Mouse (Mus musculus) A20 (cell line): ENCODE measurements around the gene Dyrk1a.

Experiments
- DNase-seq: peaks from one replicate; pipeline ENCODE4 v3.0.0-alpha.2; 2011; ENCODE audit warnings: low read depth, low spot score

Gene Dyrk1a

DNA sequence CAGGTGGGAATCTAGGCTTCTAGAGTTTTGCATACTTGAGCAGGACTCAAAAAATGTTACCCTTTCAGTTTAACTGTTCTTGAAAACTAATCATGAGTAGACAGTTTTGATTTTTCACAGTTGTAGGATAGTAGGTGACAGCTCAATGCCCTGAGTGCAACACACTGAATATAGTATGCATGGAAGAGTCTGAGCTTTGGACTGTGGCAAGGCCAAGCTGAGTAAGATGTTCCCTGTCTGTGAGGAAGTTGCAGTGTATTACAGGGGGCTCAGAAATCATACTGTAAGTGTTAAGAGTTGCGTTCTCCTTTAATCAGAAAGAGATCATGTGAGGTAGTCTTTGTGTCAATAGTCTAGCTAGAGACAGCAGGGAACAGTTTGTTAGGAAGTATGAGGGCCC is 20.4 kb downstream of the Dyrk1a start:
- peak; percentile 51 for DNase-seq

DNA sequence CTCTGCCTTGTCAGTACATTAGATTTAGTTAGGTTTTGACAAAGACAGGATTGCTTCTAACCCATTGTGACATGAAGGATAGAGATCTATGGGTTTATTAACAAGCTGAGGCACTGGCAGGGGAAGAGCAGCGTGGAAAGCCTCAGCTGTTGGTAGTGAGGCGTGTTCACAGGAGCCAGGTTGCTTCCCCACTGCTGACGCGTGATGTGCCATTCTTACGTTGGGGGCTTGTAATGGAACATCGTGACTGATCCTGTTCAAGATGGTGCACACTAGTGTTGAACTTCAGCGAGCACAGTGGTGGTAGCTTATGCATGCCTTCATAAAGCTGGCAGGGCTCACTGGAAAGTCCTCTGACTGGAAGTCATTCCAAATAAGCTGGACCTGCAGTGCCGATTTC is 21.2 kb downstream of the Dyrk1a start:
- DNase-seq, result no peak

DNA sequence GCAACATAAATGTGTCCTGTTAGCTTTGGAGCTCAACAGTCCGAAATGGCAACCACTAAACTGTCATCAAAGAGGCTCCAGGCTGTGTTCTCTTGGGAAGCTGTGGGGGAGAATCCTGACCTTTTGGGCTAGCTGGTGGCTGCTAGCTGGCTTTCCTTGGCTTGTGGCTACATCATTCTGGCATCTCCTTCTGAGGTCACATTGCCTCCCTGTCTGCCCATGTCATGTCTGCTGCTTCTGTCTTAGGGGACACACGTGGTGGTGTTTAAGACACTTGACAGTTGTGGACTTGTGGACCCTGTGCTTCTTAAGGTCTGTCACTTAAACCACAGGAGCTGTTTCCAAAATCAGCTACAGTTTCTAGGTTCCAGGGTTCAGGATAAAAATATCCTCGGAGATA is 21.7 kb downstream of the Dyrk1a start:
- no peak for DNase-seq

DNA sequence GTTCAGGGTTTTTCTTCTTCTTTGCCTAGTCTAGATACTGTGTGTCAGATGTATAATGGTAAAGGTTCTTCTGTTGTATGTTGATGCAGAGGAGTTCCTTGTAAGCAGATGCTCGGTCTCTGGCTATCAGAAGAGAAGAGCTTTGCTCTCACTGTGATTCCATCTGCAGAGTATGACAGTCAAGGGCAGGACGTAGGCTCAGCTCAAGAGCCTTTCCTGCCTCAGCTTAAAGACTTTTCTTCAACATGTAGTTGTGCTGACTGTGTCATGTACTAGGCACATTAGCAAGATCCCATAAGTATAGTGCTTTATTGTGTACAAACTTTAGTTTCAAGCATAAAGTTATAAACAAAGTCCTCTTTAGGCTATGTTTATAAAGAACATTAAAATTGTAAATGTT is 26.8 kb downstream of the Dyrk1a start:
- no peak for DNase-seq

DNA sequence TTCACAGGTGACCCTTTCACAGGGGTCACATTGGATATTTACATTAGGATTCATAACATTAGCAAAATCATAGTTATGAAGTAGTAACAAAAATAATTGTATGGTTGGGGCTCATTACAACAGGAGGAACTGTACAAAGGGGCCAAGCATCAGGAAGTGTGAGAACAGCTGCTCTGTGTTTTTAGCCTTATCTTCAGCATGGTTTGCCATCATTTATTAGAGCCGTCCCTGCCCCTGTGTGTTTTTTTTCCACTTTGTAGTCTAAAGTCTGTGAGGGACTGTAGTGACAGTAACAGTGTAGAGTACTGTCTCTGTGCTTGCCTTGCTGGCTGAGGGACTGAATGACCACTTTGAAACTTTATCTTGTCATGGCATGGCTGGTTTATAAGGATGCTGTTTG is 27.8 kb downstream of the Dyrk1a start:
- DNase-seq, result no peak

DNA sequence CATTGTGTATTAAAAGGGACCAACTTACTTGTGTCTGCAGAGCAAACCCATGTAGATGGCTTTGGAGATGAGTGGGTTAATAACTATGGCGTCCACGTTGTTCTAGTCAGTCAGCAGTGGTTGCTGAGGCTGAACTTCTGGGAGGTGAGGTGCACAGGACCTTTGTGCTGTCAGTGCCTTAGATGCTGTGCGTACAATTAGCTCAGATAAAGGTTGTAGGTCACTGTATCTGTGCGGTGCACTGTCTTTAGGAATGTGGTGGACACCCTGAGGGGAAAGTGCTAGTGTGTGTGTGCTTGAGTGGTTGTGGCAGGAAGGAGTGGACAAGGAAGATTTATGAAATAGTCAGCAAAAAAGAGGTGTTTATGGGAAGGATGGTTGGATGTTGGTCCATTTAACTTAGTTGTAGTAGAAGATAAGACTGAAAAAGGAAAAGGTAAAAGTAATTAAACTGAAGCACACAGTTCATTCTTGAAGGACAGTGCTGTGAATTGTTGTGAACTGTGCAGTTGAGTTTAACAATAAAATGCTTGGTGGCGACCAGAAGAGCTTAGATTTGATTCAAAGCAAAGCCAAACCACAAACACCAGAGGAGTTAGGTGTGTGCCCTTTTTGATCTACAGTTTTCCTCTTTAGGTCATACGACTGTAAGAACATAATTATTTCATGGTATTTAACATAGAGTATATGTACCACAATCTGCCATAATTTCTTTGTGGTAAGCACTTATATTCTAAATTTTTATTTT is 30.3 kb downstream of the Dyrk1a start:
- no peak for DNase-seq

DNA sequence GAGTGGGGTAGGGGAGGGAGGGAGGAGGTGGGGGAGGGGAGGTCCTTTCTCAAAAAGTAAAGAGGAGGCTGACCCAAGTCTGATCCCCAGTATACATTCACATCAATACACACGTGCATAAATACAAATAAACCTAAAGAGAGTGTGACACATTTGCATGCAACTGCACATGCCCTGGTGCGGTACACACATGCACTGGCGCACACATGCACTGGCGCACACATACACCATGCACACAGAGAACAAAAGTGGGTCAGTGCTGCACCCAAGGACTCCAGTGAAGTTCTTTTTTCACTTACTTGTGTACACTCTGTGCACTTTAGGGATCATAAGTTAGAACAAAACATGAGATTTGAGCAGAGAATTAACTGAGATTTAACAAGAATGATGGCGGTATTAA is 31.3 kb downstream of the Dyrk1a start:
- DNase-seq, result no peak

DNA sequence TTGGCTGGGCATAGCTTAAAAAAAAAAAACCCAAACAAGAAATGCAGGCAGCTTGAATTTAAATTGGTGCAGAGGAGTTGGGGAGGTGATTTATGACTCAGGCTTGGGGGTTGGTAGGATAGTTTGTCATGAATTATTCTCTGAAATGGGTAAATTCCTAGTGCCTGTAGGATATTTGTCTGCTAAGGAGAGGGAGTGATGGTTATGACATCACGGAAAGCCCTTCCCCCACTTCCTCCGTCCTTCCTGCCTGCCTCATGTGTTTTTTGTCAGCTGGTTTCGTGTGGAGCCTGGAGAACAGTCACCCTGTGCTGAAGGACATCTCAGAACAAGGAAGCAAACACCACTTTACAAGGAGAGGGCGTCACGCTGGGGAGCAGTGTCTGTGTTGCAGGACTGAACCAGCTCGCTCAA is 31.7 kb downstream of the Dyrk1a start:
- no peak for DNase-seq

DNA sequence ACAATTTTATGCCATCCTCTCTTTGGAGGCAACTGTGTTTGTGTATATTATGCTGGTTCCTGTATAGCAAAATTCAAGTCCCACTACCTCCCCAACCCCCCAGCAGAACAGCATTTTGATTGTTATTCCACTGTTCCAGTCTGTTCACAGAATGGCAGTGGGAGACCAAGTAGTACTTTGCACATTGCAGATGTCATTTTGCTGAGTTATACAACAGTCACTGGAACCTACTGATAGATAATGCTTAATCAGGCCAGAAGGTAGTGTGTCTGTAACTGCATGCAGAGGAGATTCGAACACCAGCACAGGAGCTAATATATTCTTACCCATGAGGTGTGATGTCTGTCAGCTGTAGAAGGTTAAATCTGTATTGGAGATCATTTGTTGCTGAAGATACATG is 32.4 kb downstream of the Dyrk1a start:
- DNase-seq, result no peak

DNA sequence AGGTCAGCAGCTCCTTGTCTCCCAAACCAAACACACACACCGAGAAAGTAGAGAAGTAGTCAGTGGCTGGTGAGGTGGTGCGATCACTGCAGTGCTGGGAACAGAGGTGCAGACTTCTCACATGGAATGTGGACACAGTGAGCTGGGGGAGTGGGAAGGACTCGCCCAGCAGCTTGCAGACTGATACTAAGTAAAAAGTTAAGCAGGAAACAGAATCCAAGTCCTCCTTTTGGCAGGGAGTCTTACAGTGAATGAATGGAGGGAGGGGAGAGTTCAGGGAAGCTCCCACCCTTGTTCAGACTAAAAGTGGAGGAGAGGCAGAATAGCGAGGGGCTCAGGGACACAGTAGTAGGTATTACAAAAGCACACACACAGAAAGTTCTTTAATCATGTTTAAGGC is 32.9 kb downstream of the Dyrk1a start:
- DNase-seq, result no peak

DNA sequence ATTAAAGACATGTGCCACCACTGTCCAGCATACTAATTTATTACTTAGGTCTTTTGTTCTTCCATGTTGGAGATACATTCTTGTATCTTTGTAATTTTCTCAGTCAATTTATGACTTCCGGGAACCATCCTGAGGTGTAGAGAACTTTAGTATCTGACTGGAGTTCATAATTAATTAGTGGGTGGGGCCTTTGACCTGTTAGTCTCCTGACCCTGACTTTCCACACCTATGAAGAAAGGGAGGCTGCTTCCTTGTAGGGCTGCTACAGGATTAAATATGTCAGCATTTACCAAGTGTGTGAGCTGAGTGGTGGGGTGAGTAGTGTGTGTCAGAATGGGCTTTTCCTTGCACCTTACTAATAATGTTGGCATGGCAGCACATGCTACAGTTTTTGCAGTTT is 36.4 kb downstream of the Dyrk1a start:
- DNase-seq, result no peak

DNA sequence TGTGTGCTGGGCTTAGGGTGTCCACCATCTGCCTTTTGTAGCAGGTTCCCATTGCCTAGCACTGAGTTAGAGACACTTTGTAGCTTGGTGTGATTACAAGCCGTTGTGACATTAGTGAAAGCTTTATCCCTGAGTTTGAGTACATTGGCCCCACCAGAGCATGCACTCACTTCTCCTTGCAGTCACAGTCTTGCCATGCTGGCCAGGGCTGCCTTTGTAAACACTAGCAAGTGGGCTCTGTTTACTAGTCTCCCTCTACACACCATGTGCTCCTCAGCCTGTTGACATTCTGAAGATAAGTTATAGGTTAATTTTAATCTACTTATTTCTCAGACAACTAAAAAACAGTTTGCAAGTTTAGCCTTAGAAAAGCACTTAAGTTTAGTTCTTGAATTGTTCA is 37.7 kb downstream of the Dyrk1a start:
- no peak for DNase-seq

DNA sequence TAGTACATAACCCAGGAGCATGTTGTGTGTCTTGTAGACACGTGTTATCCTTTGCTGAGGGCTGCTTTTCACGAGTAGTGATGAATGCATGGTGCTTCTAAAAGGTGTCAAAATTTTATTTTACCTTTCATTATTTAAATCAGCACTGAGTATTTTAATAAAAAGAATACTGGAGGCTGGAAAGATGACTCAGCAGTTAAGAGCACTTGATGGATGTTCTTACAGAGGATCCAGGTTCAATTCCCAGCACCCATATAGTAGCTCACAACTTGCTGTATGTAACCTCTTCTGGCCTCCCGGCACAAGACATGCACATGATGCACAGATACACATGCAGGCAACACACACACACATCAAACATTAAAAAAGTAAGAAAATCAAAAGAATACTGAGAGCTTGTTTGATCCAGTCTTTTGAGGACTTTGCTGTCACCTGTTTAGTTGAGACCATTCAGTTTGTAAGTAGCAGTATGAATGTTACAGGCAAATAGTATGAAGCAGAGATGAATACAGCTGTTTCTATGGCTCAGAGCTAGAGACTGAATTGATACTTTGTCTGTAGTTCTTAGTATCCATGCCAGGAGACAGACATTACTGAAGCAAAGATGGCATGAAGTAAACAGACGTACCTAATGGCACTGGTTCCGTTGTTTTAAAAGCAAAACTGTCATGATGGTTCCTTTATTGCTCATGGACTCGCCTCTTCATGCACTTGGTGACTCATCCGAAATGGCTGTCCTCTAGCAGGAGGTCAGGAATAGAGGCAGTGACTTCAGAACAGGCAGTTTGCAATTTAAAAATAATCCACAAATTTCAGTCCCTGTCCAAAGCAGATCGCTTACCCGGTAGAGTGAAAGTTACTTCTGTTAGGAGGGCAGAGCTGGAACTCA is 39.1 kb downstream of the Dyrk1a start:
- no peak for DNase-seq

DNA sequence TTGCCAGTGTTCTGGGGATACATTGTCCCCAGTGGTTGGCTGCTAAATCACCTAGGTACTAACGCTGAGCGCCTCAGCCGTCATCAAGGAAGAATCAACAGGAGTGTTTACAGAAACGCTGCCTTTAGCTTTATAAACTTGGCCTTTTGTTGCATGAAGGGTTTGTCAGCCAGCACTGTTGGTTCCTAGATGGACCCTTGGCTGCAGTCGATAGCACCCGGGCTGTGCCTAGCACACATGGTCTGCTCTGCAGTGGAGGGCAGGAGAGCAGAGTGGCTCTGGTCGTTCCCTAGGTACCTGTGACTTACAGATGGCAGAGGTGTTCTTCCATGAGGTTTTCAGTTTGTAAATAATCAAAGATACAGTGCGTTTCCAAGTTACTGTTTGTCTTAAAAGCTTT is 42.8 kb downstream of the Dyrk1a start:
- no peak for DNase-seq

DNA sequence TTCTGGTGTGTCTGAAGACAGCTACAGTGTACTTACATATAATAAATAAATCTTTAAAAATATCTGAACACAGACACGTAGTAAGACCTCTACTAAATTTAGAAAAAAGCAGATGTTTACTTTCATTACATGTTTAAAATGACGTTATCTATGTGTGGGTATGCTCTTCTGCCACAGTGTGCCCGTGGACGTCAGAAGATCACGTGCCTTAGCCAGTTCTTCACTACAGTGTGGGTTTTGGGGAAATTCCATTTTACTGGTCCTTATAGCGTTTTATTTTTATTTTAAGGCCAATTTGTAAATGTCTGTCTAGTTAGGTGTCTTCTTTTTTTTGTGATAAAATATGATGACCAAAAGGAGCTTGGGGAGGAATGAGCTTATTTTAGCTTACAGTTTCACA is 47.4 kb downstream of the Dyrk1a start:
- DNase-seq, result no peak

DNA sequence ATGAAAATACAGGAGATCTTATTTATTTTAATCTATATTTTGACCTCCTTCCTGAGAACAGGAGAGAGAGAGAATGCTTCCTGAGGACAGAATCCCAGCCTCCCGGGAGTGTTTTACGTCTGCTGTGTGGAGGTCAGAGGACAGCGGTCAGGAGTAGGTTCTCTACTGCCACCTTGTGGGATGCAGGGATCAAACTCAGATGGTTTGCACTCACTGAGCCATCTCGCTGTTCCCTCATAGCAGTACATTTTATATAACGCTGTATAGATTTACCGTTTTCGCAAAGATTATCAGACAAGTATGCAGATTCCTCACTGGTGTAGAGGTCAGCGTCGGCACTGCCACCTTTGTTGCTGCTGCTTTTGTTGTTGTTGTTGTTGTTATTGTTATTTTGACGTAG is 48.7 kb downstream of the Dyrk1a start:
- no peak for DNase-seq

DNA sequence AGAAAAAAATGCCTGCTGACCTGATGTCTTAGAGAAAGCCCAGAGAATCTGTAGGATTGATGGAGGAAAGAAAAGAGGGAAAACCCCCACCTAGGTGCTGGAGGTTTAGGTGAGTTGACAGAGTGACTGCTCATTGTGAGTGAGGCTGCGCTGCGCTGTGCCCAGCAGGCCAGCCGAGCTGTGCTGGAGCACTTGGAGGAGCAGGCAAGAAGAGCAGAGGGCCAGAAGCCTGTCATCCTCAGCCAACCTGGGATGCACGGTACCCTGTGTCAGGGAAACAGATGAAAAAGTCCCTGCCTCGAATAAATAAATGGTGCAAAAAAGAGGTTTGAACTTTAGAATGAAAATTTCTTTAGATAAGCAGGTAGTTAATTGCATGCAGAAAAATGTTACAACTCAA is 49.5 kb downstream of the Dyrk1a start:
- DNase-seq, result no peak

DNA sequence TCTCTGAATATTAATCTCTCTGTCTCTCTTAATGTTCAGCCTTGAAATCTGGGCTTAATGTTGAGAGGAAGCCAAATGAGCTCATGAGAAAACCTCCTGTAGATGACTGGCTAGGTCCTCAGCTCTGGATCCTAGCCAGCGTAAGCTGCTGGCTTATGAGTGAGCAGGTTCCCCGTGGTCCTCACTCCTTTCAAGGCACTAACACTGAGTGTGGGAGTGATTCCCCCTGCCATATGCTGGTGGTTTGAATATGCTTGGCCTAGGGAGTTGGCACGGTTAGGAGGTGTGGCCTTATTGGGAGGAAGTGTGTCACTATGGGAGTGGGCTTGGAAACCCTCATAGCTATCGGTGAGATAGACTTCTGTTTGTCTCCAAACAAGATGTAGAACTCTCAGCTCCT is 55.1 kb downstream of the Dyrk1a start:
- no peak for DNase-seq

DNA sequence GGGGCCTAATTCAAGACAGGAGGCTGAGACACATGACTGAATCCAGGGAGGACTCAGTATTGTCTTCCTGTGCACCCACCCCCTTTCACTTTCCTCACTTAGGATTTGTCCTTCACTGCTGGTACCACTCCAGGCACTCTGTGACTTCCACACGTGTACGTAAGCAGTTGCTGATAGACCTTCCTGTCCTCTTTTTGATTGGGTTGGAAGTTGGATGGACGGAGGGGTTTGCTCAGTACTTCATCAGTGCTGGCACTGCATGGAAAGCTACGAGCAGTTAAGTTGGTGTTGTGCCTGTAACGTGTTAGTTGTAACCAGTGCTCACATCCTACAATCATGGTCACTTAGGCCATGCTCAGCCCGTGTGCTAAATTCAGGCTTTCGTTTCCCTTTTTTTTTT is 55.8 kb downstream of the Dyrk1a start:
- no peak for DNase-seq

DNA sequence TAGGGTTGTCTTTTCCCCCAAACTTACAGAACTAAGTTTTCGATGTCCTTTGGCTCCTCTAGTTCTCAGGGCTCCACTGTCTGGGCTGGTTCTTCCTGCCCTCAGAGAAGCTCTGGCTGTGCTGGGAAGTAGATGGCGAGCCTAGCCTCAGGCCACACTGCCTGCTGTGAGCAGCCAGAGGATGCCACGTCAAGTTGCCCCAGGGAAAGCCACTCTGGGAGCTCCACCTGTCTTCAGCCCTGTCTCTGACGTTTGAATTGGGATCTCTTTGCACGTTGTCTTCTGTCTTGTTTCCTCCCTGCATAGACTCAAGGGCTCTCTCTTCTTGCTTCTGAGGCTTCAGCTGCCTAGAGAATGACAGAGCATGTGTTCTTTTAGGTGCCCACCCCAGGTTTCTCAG is 57.9 kb downstream of the Dyrk1a start:
- no peak for DNase-seq

DNA sequence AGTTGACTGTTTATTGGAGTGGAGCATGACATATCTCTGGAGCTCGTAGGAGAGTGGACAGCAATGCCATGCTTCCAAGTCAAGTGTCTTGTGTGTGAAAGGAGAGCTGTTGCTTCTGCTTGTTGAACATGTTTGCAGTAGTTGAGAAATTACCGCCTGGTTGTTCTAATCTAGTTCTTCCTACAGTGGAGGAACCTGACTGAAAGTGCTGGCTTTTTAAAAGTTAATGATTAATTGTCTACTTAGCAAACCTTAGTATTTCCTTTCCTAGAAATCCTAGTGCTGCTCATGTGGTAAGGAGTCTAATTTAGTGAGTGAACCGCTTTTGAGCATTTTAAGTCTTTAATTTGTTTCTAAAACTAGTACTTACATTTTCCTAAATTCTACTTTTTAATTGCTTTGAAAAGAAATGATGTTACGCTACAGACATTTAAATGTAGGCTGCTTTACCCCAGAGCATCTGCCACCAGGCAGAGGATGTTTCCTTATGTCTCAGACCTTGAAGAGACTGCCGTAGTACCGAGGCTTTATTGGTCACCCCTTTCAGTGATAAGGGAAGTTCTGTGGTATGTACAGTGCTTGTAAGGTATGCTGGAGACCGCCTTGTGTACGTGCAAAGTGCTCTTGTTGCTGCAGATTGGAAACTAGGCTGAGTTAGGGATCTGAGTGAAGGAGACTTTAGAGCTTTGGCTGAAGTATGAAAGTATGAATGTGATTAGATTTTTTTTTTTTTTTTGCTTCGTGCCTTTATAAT is 59.3 kb downstream of the Dyrk1a start:
- no peak for DNase-seq

DNA sequence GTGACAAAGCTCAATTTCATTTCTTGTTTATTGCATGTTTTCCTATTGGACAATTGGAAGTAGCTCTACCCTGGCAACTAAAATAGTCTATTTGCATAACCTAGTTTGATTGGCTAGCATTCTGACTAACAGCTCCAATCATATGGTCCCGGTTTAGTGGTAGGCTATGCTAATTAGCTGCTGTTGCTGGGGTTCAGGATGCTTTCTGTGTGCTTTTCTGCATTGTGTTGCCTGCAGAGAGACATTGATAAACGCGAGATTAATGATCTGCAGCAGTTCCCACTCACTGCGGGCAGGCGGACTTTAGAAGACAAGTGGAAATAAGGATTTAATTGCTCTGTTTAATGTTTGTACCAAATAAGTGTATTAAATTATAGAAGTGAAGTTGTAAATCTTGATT is 62.2 kb downstream of the Dyrk1a start:
- DNase-seq, result peak; percentile 62
